Mouse (Mus musculus) testis, adult 2 months (tissue): ENCODE data around the gene Cntnap5a.

ENCODE experiments used
- CTCF ChIP-seq: fragments of 200-500 bp; IDR thresholded peaks from 2 replicates; pipeline ENCODE4 v1.5.1; 2012; ENCODE audit warnings: low read depth, mild to moderate bottlenecking, inconsistent platforms, low read length, moderate library complexity; ENCODE audit not compliant: control insufficient read depth, insufficient read depth, insufficient replicate concordance
- POLR2A ChIP-seq: fragments of 200-500 bp; IDR thresholded peaks from 2 replicates; pipeline ENCODE4 v1.6.1; 2012; ENCODE audit warnings: low read depth, mild to moderate bottlenecking, inconsistent platforms, low read length, moderate library complexity; ENCODE audit not compliant: control insufficient read depth

GRCm38 (mm10) chr1:116108381-116108780 is 423.8 kb downstream of the Cntnap5a start:
- TF ChIP-seq CTCF (no peak), POLR2A (no peak)
